Mouse (Mus musculus): ENCODE results near the gene Cpped1. TPM values are rescaled to one million over a fixed set of nuclear protein-coding genes. Genes with fewer than 3 reads are reported as not detected.

Cpped1 gene
- total and polyA plus RNA-seq, 3 experiments: 12.4 to 23.9 (median 16.8) TPM

DNA sequence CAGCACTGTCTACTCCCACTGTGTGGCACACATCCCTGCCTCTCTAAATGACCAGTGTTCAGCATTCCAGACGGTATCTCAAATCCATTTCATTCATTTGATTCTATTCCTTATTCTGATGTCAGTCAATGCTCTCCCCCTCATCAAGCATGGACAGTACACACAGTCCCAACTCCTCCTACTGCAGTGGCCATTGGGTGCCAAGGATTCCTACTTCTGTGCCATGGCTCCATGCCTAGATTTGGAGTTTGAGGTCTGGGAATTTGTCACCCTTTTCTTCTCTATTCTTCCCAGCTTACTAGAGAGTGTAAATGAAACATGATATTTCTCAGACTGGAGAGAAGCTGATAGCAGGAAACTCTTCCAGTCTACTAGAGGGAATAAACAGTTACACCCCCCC is 2.3 kb downstream of the Cpped1 start:
- Histone ChIP-seq H3K27me3 (ENCODE audit: insufficient read depth, low read length) (no peaks in the 10 kb centered on the region; the same call in 1 of the 2 replicates), H3K4me3 (ENCODE audit: low read depth, low read length) (no peak overlapping the region), H3K9me3 (replicated peaks) (no peaks in the 10 kb centered on the region), H3K4me1 (ENCODE audit: insufficient read depth, low read depth, low read length) (peaks cover 27% of the 10 kb centered on the region), H3K36me3 (replicated peaks) (peaks cover 43% of the 10 kb centered on the region)
- ATAC-seq (ENCODE audit: extremely low read depth, insufficient number of reproducible peaks, low FRiP score, poor library complexity, severe bottlenecking) (no peak), DNase-seq (ENCODE audit: low spot score) (no peak)
- no peak for TF ChIP-seq GATA2 (IDR thresholded peaks at IDR 0.05; ENCODE audit: borderline replicate concordance, low read depth, low read length)
- TF ChIP-seq GATA1 (IDR thresholded peaks at IDR 0.05; ENCODE audit: borderline replicate concordance, low read length): no peak
- no peak for TF ChIP-seq TAL1 (conservative IDR thresholded peaks at IDR 0.05; ENCODE audit: low read depth, low read length)
- no peak for TF ChIP-seq CTCF (IDR thresholded peaks at IDR 0.05; ENCODE audit: low read depth, low read length)
- no peak for TF ChIP-seq POLR2AphosphoS5 (IDR thresholded peaks at IDR 0.05; ENCODE audit: insufficient replicate concordance, low read depth, low read length)

DNA sequence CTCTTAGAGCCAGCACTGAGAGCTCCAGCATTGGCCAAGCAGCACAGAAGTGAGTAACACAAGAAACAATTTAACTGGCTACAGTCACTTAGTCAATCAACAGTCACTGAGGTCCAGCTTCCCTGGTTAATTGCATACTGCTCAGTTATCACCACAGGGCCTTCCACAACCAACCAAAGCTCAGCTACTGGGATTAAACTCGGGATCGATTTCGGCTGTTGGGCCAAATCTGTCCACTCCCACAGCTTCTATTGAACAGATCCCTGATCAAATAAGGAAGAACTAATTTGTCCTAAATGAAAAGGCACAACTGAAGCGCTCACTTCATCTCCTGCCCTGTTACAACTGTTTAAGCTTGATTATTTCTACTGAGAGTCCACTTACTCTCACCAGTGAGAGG is 4.0 kb downstream of the Cpped1 start:
- ATAC-seq (ENCODE audit: extremely low read depth, insufficient number of reproducible peaks, low FRiP score, poor library complexity, severe bottlenecking) (no peak), DNase-seq (ENCODE audit: low spot score) (no peak)
- H3K36me3 ChIP-seq (replicated peaks): peaks cover 60% of the 10 kb centered on the region
- H3K4me3 ChIP-seq (ENCODE audit: low read depth, low read length): no peak overlapping the region
- no peaks in the 10 kb centered on the region for H3K9me3 ChIP-seq (replicated peaks)
- TF ChIP-seq GATA1 (IDR thresholded peaks at IDR 0.05; ENCODE audit: borderline replicate concordance, low read length) (no peak), GATA2 (IDR thresholded peaks at IDR 0.05; ENCODE audit: borderline replicate concordance, low read depth, low read length) (no peak), TAL1 (conservative IDR thresholded peaks at IDR 0.05; ENCODE audit: low read depth, low read length) (no peak), CTCF (IDR thresholded peaks at IDR 0.05; ENCODE audit: low read depth, low read length) (no peak)
- H3K27me3 ChIP-seq (ENCODE audit: insufficient read depth, low read length): no peaks in the 10 kb centered on the region
- peaks cover 26% of the 10 kb centered on the region for H3K4me1 ChIP-seq (ENCODE audit: insufficient read depth, low read depth, low read length)

DNA sequence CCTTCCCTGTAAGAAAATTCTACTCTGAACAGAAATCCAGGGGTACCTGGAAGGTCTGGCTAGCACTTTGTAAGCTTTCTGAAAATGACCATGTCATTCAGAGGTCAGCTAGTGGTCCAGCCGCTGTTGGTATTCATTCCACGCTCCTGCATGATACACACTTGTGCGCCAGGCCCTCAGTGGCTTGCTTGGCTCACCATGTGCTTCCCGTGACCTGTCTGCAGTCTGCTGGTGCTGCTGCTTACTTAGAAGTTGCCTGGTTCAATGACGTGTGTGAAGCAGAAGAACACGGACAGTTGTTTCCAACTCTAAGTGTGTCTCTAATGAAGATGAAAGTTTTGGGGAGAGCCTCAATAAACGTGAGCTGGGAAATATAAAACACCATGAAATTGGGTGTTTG is 7.2 kb downstream of the Cpped1 start:
- DNase-seq (ENCODE audit: low spot score) (no peak), ATAC-seq (ENCODE audit: extremely low read depth, insufficient number of reproducible peaks, low FRiP score, poor library complexity, severe bottlenecking) (no peak)
- no peak overlapping the region for H3K4me3 ChIP-seq (ENCODE audit: low read depth, low read length)
- H3K4me1 ChIP-seq (ENCODE audit: insufficient read depth, low read depth, low read length): peaks cover 13% of the 10 kb centered on the region
- no peaks in the 10 kb centered on the region for H3K27me3 ChIP-seq (ENCODE audit: insufficient read depth, low read length)
- TF ChIP-seq GATA1 (IDR thresholded peaks at IDR 0.05; ENCODE audit: borderline replicate concordance, low read length): no peak
- TF ChIP-seq GATA2 (IDR thresholded peaks at IDR 0.05; ENCODE audit: borderline replicate concordance, low read depth, low read length): no peak
- TF ChIP-seq CTCF (IDR thresholded peaks at IDR 0.05; ENCODE audit: low read depth, low read length): no peak
- TF ChIP-seq TAL1 (conservative IDR thresholded peaks at IDR 0.05; ENCODE audit: low read depth, low read length): no peak
- no peak for TF ChIP-seq POLR2AphosphoS5 (IDR thresholded peaks at IDR 0.05; ENCODE audit: insufficient replicate concordance, low read depth, low read length)
- H3K9me3 ChIP-seq (replicated peaks): no peaks in the 10 kb centered on the region
- peaks cover 70% of the 10 kb centered on the region for H3K36me3 ChIP-seq (replicated peaks)

DNA sequence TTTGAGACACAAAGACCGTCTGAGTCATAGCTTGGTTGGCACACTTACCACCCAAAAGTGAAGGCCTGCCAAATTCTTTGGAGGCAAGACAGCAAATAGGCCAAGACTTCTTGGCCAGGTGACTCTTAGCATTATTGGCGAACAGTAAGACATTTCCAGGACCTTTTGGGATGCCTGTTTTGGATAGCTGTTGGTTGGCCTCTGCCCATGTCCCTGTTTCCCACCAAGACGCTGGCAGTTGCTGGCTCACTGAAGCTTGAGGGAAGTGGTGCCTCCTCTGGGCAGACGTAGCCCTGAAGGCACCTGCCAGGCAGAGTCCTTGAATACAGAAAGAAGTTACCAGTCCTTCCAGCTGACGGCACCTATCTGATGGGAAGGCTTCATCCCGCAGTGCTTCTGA is 8.9 kb downstream of the Cpped1 start:
- Histone ChIP-seq H3K9me3 (replicated peaks) (no peaks in the 10 kb centered on the region), H3K4me3 (ENCODE audit: low read depth, low read length) (no peak overlapping the region), H3K36me3 (replicated peaks) (peaks cover 64% of the 10 kb centered on the region), H3K27me3 (ENCODE audit: insufficient read depth, low read length) (no peaks in the 10 kb centered on the region), H3K4me1 (ENCODE audit: insufficient read depth, low read depth, low read length) (peaks cover 5% of the 10 kb centered on the region; the same call in 1 of the 2 replicates)
- TF ChIP-seq GATA2 (IDR thresholded peaks at IDR 0.05; ENCODE audit: borderline replicate concordance, low read depth, low read length) (no peak), CTCF (IDR thresholded peaks at IDR 0.05; ENCODE audit: low read depth, low read length) (no peak), TAL1 (conservative IDR thresholded peaks at IDR 0.05; ENCODE audit: low read depth, low read length) (no peak), POLR2AphosphoS5 (IDR thresholded peaks at IDR 0.05; ENCODE audit: insufficient replicate concordance, low read depth, low read length) (no peak), GATA1 (IDR thresholded peaks at IDR 0.05; ENCODE audit: borderline replicate concordance, low read length) (no peak)
- ATAC-seq (ENCODE audit: extremely low read depth, insufficient number of reproducible peaks, low FRiP score, poor library complexity, severe bottlenecking) (no peak), DNase-seq (ENCODE audit: low spot score) (no peak)

DNA sequence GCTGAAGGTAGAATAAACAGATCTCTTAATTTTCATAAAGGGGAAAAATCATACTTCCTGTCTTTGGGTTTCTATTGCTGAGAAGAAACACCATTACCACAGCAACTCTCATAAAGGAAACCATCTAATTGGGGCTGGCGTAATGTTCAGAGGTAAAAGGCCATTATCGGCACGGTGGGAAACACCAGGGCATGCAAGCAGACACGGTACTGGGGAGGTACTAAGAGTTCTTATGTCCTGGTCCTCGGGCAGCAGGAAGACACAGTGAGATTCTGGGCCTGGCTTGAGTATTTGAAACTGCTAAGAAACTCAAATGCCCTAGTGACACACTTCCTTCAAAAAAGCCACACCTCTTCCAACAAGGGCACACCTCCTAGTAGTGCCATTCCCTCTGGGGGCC is 12.8 kb downstream of the Cpped1 start:
- Histone ChIP-seq H3K4me1 (ENCODE audit: insufficient read depth, low read depth, low read length) (peaks cover 3% of the 10 kb centered on the region; the same call in 1 of the 2 replicates), H3K4me3 (ENCODE audit: low read depth, low read length) (no peak overlapping the region), H3K36me3 (replicated peaks) (peaks cover 57% of the 10 kb centered on the region), H3K9me3 (replicated peaks) (no peaks in the 10 kb centered on the region), H3K27me3 (ENCODE audit: insufficient read depth, low read length) (no peaks in the 10 kb centered on the region)
- TF ChIP-seq POLR2AphosphoS5 (IDR thresholded peaks at IDR 0.05; ENCODE audit: insufficient replicate concordance, low read depth, low read length): no peak
- TF ChIP-seq CTCF (IDR thresholded peaks at IDR 0.05; ENCODE audit: low read depth, low read length): no peak
- no peak for TF ChIP-seq GATA2 (IDR thresholded peaks at IDR 0.05; ENCODE audit: borderline replicate concordance, low read depth, low read length)
- no peak for TF ChIP-seq GATA1 (IDR thresholded peaks at IDR 0.05; ENCODE audit: borderline replicate concordance, low read length)
- TF ChIP-seq TAL1 (conservative IDR thresholded peaks at IDR 0.05; ENCODE audit: low read depth, low read length): no peak
- ATAC-seq (ENCODE audit: extremely low read depth, insufficient number of reproducible peaks, low FRiP score, poor library complexity, severe bottlenecking) (no peak), DNase-seq (ENCODE audit: low spot score) (no peak)

DNA sequence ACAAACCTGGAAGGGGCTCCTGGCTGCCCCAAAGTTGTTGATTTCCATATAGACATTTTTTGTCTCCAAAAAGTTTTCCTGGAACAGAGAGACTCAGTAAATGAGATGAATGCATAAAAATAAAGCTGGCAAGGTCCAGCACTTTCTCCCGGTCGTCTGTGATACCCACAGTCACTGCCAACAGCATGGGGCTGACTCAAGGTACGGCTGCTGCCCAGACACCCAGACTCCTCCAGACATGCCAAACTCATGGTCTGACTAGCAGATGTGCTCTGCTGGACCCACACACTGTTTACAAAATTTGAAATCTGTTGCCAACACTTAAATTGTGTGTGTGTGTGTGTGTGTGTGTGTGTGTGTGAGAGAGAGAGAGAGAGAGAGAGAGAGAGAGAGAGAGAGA is 14.4 kb downstream of the Cpped1 start:
- no peaks in the 10 kb centered on the region for H3K4me1 ChIP-seq (ENCODE audit: insufficient read depth, low read depth, low read length)
- TF ChIP-seq TAL1 (conservative IDR thresholded peaks at IDR 0.05; ENCODE audit: low read depth, low read length) (no peak), GATA1 (IDR thresholded peaks at IDR 0.05; ENCODE audit: borderline replicate concordance, low read length) (no peak), CTCF (IDR thresholded peaks at IDR 0.05; ENCODE audit: low read depth, low read length) (no peak), POLR2AphosphoS5 (IDR thresholded peaks at IDR 0.05; ENCODE audit: insufficient replicate concordance, low read depth, low read length) (no peak), GATA2 (IDR thresholded peaks at IDR 0.05; ENCODE audit: borderline replicate concordance, low read depth, low read length) (no peak)

More for the DNA sequence above, 14.4 kb downstream of the Cpped1 start:
- Histone ChIP-seq H3K9me3 (replicated peaks) (no peaks in the 10 kb centered on the region), H3K36me3 (replicated peaks) (peaks cover 46% of the 10 kb centered on the region), H3K27me3 (ENCODE audit: insufficient read depth, low read length) (no peaks in the 10 kb centered on the region), H3K4me3 (ENCODE audit: low read depth, low read length) (no peak overlapping the region)
- no peak for DNase-seq (ENCODE audit: low spot score)
- ATAC-seq (ENCODE audit: extremely low read depth, insufficient number of reproducible peaks, low FRiP score, poor library complexity, severe bottlenecking): no peak
